In the genomic region with DNA sequence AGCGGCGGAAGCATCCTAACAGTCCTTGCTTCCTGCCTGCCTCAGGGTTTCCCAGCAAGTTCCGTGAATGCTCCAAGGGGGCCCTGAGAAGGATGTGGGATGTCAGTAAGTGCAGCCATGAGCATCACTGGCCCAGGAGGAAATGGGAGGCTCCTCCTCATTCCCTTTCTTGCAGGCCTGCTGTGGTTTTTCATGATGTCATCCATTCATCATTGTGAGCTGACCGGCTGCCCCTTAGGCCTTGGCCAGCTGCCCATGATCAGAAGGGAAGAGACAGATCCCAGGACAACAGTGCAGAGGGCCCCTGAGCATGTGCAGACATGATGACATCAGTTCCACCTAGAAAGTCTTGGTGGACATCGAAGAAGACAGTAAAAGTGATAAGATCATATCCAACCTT, we compare ENCODE assay signal across 12 mouse cellular contexts. TPM values are rescaled to one million over a fixed set of nuclear protein-coding genes. Genes with fewer than 3 reads are reported as not detected.
DNase-seq lines count a peak whose midpoint lies in the region; ATAC-seq and TF ChIP-seq lines count a peak whose summit lies in the region.
"Had no signal": no experiment of that assay in that cellular context is flagged by ENCODE, and none has a peak within 500 bp of the region (broad histone marks: within the 10 kb centered on the region; RNA-seq: fewer than 3 reads in every experiment).

A gene (plus strand): TSS at position 262 of the 400 bp plus-strand sequence.

- no peak within 1 kb of the TSS for H3K4me2 ChIP-seq in hindbrain, embryonic 13.5 days
- no peak within 1 kb of the TSS for H3K4me2 ChIP-seq in midbrain, postnatal 0 days (ENCODE audit: low read depth, low read length, poor library complexity, severe bottlenecking)
- H3K4me2 ChIP-seq: embryonic facial prominence, embryonic 15.5 days had no signal

- no peak for TF ChIP-seq CTCF in midbrain, postnatal 0 days (IDR thresholded peaks at IDR 0.05)

- H3K27me3 ChIP-seq in hindbrain, embryonic 13.5 days: no peaks in the 10 kb centered on the region
- H3K27me3 ChIP-seq in midbrain, postnatal 0 days (ENCODE audit: insufficient read depth, low read length): no peaks in the 10 kb centered on the region
- H3K27me3 ChIP-seq: embryonic facial prominence, embryonic 15.5 days had no signal

- intact Hi-C loops in heart, postnatal 36 days (cut with DNase I): no loop called here

- no peak within 1 kb of the TSS for H3K9ac ChIP-seq in hindbrain, embryonic 13.5 days
- no peak within 1 kb of the TSS for H3K9ac ChIP-seq in midbrain, postnatal 0 days (replicated peaks; ENCODE audit: low read length, poor library complexity, severe bottlenecking)
- H3K9ac ChIP-seq: embryonic facial prominence, embryonic 15.5 days; liver, embryonic 14.5 days had no signal

- H3K9me3 ChIP-seq in hindbrain, embryonic 13.5 days: no peaks in the 10 kb centered on the region
- H3K9me3 ChIP-seq in midbrain, postnatal 0 days (ENCODE audit: low read length): no peaks in the 10 kb centered on the region
- H3K9me3 ChIP-seq: embryonic facial prominence, embryonic 15.5 days had no signal

- no peaks in the 10 kb centered on the region for H3K4me1 ChIP-seq in hindbrain, embryonic 13.5 days (replicated peaks)
- H3K4me1 ChIP-seq in midbrain, postnatal 0 days (ENCODE audit: insufficient read depth, low read length): no peaks in the 10 kb centered on the region
- H3K4me1 ChIP-seq: embryonic facial prominence, embryonic 15.5 days had no signal

- H3K36me3 ChIP-seq in hindbrain, embryonic 13.5 days: no peaks in the 10 kb centered on the region
- no peaks in the 10 kb centered on the region for H3K36me3 ChIP-seq in midbrain, postnatal 0 days (ENCODE audit: insufficient read depth, low read length)
- H3K36me3 ChIP-seq: embryonic facial prominence, embryonic 15.5 days had no signal

- 63% methylated on average over 5 of the region's 5 CpGs for WGBS in hindbrain, embryonic 13.5 days
- WGBS in midbrain, postnatal 0 days: 78% methylated on average over 5 of the region's 5 CpGs

- H3K27ac ChIP-seq in hindbrain, embryonic 13.5 days: no peak within 1 kb of the TSS
- H3K27ac ChIP-seq in midbrain, postnatal 0 days (ENCODE audit: low read depth, low read length): no peak within 1 kb of the TSS
- H3K27ac ChIP-seq: embryonic facial prominence, embryonic 15.5 days; liver, embryonic 14.5 days had no signal

- no peak within 1 kb of the TSS for H3K4me3 ChIP-seq in hindbrain, embryonic 13.5 days
- H3K4me3 ChIP-seq in midbrain, postnatal 0 days (ENCODE audit: low read depth, low read length): no peak within 1 kb of the TSS
- H3K4me3 ChIP-seq: embryonic facial prominence, embryonic 15.5 days had no signal

- no peak for ATAC-seq in hindbrain, embryonic 13.5 days (ENCODE audit: low FRiP score)
- ATAC-seq in midbrain, postnatal 0 days (ENCODE audit: low FRiP score): no peak

- DNase-seq in layer of hippocampus, adult 9-10 months (ENCODE audit: low spot score): peak; percentile 2
- no peak for DNase-seq in layer of hippocampus, postnatal 36 days
- peak; percentile 67 for DNase-seq in adrenal gland, postnatal 25 days
- peak; percentile 3 to 6 for DNase-seq in heart, postnatal 36 days
- peak; percentile 73 to 84 for DNase-seq in lung, postnatal 4 days
- DNase-seq in midbrain, postnatal 0 days (ENCODE audit: low spot score): no peak
- no peak for DNase-seq in thymus, postnatal 14 days
- DNase-seq: thymus, postnatal 36 days had no signal

RNA-seq across cellular contexts. Expression of the gene that starts here (rescaled TPM):
- not detected for total RNA-seq in layer of hippocampus, postnatal 36 days (2021)
- total RNA-seq in adrenal gland, postnatal 25 days (2021): not detected in 2 replicates
- not detected for total RNA-seq in heart, postnatal 36 days (2021)
- not detected in 2 replicates for polyA plus RNA-seq in hindbrain, embryonic 13.5 days (2015; fragmentation: Nextera tagmentation; extraction: Ambion mirVana)
- not detected in 2 replicates for total RNA-seq in midbrain, postnatal 0 days (2014; rRNA removed)
- not detected in 2 replicates for polyA plus RNA-seq in midbrain, postnatal 0 days (2015; fragmentation: Nextera tagmentation; extraction: Ambion mirVana)
- total RNA-seq: MEL had no signal
- polyA plus RNA-seq: embryonic facial prominence, embryonic 15.5 days; liver, embryonic 14.5 days had no signal

Comparison
In these comparisons a context has a peak if more than half of its experiments do, and no peak if none do; other contexts are left out.
1. DNase-seq: peak in layer of hippocampus, adult 9-10 months (single experiment) and lung, postnatal 4 days (2 of 2); none in layer of hippocampus, postnatal 36 days (0 of 2), midbrain, postnatal 0 days (single experiment) and thymus, postnatal 14 days (single experiment).
2. Peak in DNase-seq in adrenal gland, postnatal 25 days; RNA of the gene not detected or under 1 TPM.
3. Peak in DNase-seq in heart, postnatal 36 days; RNA of the gene not detected or under 1 TPM.